Mouse (Mus musculus) retina, postnatal 7 days (tissue): ENCODE data around the gene Ccdc194.

Source experiments
- DNase-seq: peaks from one replicate; pipeline ENCODE4 v3.0.0-alpha.2; 2012; ENCODE audit warnings: low read depth, low spot score

The Ccdc194 gene

DNA sequence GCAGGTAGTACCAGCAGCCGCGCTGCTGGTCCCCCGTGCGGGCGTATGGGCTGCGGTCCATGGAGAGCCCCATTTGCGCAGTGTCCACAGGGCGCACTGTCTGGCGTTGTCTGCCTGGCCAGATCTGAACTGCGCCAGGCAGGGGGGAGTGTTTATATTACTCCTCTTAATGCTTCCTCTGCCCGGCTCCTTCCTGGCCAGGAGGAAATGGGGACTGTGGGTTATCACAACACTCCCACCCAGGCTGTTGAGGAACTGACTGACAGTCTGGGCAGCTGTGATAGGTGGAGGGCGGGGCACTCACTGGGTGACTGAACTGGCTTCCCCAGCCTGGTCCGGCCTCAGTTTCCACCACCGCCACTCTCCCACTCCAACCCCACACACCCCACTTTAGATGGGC, 13.9 kb downstream of the Ccdc194 start, which contains the start of gene Plvap:
Gene Plvap, minus strand, starts transcription at position 109 of the 400 bp plus-strand sequence.
- no peak for DNase-seq

DNA sequence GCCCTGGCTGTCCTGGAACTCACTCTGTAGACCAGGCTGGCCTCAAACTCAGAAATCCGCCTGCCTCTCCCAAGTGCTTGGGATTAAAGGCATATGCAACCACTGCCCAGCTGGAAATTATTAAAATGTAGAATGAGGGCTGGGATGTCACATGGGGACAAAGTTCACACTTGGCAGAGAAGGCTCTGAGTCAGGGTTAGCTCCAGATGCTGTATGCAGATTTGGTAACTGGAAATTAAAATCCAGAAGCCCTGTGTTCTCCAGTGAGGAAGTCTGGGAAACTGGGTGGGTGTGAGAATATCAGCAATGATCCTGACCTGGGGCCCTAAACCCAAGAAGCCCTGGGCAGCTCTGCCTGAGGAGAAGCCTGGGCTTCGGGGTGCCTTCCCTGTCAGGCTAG, 16.2 kb downstream of the Ccdc194 start:
- no peak for DNase-seq

DNA sequence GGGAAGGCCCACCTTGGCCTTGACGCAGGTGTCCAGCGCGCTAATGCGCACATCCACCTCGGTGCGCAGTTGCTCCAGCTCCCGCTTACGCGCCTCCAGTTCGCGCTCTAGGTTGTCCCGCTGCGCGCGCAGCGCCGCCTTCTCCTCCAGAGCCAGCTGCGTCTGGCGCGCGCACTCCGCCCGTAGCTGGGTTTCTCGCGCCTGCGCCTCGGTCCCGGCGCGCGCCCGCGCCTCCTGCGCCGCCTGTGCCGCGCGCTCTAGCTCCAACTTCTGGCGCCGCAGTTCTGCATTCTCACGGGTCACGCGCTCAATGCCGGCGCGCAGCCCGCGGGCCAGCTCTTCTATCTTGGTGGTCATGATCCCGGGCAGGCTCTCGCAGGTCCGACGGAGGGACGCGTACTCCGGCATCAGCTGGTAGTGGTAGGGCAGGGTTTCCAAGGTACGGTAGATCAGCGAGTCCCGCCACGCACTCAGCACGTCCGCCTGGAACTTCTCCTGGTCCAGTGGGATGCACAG, 17.9 kb downstream of the Ccdc194 start:
- DNase-seq, result peak; percentile 68

DNA sequence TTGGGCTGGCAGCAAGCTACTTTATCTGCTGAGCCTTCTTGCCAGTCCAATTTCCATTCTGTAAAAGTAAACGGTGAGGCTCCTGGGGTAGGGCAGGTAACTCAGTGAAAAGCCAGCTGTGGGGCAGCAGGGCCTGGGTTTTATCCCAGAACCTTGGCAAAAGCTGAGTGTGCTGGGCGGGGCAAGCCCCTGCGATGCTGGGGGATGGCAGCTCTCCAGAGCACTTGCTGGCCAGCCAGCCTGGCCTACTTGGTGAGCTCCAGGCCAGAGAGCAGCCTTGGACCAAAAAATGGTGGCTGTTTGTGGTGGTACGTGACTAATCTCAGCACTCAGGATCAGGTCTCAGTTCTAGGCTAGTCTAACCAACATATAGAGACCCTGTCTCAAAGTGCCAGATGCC, 19.5 kb downstream of the Ccdc194 start:
- DNase-seq, result no peak

DNA sequence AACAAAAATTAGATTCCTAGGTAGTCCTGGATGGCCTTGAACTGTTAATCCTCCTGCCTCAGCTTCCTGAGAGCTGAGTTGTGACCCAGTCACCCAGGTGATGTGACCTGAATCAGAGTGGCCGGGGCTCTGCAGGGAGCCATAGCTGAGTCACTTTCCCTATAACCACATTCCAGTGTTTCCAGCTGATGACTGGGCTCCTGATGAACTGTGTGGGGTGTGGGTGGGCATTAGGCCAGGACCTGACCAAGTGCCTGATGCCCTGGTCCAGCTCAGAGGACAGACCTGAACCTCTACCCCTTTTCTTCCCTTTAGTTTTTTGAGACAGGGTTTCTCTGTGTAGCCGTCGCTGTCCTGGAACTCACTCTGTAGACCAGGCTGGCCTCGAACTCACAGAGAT, 20.2 kb downstream of the Ccdc194 start:
- no peak for DNase-seq

DNA sequence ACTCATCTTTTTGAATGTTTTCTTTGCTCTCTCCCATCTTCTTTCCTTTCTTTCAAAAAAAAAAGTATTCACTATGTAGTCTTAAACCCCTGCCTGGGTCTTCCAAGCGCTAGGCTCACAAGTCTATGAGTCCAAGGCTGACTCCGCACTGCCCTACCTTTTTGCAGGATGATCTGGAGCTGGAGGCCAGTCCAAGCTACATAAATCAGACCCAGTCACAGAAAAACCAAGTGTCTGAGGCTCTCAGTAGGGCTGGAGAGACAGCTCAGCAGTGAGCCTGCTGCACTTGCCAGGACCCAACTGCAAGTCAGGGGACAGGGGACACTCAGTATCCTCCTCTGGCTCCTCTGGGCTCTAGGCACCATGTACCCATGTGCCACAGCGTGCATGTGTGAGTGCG, 21.2 kb downstream of the Ccdc194 start:
- no peak for DNase-seq

DNA sequence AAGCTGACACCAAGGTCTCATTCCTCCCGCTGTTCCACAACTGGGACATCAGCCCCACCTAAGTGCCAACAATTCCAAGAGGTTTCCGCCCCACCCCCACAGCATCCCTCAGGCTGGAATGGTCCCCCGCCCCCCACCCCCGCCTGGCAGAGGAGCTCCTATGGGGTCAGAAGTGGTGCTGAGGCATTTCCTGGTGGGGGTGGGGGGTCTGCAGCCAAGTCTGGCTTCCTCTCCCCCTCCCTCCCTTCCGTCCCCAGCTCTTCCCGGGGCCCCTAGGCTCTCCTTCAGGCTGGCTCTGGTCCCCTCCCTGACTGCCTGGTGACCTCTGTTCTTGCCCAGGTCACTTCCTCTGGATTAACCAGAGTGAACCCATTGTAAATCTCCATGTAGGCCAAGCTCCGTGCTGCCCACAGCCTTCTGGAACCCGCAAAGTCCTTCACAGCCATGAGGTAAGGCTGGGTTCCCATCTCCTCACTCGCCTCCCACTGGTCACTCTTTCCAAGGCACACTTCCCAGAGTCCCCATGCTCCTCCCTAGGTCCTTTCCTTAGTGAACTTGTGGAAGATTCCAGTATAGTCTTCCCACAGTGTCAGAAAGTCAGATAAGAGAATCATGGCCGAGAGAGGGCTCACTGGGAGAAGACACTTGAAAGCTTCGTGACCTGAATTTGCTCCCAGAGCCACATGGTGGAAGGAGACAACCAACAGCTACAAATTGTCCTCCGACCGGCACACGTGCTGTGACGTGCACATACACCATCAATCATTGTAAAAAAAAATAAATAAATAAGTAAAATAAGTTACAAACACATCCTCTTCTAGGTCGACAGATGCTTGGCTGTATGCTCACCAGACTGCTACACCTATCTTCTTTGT, 26.5 kb downstream of the Ccdc194 start:
- DNase-seq, result no peak

DNA sequence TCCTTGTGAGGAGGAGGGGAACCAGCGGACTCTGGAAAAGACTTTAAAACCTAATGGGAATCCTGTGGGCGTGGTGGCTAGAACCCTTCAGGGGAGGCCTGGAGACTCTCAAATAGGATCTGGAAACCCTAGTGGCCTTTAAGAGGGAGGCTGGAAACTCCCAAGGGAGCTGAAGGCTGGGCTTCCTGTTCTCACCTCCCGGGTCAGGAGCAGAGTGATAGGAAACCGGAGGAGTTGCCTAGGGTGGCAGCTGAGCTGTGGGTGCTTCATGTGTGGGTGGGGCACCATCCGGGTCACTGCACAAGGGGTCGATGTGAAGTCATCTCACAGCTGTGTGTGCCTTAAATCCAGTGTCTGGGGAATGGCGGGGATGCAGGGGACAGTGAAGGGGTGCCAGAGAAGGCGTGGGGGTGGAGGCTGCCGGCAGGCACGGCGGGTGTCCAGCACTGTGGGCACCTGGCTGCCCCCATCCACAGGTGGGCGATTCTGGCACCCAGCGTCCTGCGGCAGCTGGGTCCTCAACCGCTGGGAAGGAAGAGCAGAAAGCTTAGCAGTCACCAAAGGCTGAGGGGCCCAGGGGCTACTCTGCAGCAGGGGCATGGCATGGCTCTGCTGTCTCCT, 27.5 kb downstream of the Ccdc194 start:
- DNase-seq, result no peak

DNA sequence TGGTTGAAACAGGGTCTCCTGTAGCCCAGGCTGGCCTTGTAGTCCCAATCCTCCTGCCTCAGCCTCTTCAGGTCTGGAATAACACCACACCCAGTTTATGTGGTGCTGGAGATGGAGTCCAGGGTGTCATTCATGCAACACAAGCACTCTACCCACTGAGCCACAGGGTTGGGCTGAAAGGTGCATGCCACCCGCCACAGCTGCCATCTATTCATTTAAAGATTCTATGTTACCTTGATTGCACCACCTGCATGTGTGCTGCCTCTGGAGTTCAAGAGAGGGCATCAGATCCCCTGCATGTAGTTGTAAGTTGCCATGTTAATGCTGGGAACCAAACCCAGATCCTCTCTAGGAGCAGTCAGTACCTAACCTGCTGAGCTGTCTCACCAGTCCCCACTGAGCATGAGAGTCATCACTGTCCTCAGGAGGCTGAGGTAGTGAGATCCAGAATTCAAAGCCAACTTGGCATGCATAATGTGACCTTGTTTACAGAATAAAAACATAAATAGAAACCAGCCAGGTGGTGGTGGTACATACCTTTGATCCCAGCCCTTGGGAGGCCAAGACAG, 28.4 kb downstream of the Ccdc194 start:
- DNase-seq, result no peak

DNA sequence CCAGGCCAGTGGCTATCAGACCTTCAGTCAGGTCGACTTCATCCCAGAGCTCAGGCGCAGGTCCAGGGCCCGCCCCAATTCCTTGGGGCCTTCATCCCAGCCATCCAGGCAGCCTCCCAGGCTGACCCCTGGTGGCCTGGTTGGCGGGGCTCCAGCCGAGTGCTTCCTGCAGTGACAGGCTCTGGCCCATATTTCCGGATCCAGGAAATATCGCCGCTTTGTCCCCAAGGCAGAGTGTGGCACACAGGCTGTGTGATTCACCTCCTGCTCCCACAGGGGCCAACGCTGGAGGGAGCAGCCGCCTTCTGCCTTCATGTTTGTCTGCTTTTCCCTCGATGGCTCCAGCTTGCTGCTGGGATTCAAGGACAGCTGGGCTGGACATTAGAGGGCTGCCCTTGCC, 29.0 kb downstream of the Ccdc194 start:
- DNase-seq, result no peak

DNA sequence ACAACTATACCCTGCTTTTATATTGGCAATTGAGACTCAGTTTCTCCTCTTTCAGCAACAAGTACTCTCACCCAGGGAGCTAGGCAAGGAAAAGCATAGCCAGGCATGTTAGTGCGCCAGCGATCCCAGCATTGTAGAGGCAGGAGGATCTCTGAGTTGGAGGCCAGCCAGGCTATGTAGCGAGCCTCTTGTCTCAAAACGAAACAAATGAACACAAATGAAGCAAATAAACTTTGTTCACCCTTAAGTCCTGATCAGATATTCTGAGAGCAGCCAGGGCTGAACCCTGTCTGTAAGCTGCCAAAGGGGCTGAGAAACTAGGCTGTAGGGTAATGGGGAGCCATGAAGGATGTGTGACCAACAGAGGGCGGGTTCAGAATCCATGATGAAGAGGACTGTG, 29.7 kb downstream of the Ccdc194 start:
- no peak for DNase-seq

DNA sequence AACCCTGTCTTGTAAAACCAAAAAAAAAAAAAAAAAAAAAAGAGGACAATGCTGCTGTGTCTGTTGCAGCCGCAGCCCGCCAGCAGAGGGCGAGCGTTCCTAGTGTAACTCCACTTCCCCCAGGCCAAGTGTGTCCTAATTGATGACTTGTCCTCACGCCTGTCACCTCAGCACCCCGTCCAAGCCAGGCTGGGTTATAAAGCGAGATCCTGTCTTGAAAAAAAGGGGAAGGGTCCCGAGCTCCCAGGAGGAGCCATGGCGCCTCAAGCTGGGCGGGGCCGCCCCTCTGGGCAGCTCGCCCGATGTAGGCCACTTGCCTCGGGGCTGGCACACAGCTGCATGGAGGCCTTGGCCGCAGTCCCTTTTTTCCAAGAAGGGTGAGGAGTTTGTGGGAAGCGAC, 30.5 kb downstream of the Ccdc194 start:
- peak; percentile 67 for DNase-seq

DNA sequence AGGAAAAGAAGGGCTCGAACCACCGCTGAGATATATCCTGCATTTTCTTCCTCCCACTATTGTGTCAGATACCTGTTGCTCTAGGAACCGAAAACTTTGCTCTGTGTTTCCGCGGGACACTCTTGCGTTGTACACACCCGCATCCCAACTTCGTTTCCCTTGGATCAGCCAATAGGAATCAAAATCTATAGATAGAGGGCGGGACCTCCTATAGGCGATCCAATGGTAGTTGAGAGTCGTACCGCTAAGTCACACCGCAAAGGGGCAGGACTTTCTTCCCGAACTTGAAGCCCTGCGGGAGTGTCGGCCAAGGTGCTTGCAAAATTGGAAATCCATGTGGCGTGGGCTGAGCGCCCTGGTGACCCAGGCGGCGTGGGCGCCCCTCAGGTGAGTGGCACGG, 37.1 kb downstream of the Ccdc194 start:
- peak; percentile 95 for DNase-seq

DNA sequence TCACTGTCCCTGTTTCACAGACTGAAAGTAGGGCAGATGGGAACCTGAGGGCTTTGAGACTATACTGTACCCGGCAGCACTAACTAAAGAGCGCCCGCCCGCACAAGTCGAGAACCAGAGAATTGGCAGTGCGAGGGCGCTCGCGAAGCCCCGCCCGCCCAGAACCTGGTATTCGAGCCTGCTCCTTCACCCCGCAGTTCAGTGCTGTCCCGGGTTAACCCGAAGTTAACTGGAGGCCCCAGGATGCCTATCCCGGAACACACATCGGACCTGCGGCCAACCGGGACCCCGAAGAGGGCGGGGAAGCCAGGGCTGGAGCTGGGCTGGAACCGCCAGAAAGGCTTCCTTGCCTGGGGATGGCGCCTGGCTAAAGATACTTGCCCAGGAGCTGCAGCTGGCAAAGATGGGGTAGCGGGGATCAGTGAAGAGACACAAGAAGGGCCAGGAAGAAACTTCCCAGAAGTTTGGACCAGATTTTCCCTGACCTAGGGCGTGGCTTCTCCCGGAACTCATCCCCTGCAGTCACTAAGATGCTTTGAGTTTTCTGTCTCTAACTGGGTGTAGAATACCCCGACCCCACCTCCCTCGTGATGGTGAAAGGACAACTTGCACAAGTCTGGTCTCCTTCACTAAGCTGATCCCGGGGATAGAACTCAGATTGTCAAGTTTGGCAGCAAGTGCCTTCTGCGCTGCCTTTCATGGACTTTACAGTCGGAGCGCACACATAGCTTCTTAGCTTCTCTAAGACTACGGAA, 37.6 kb downstream of the Ccdc194 start, which contains the start of gene Gtpbp3:
Gene Gtpbp3, plus strand, starts transcription at position 413 of the 755 bp plus-strand sequence.
- DNase-seq, result peak; percentile 43

DNA sequence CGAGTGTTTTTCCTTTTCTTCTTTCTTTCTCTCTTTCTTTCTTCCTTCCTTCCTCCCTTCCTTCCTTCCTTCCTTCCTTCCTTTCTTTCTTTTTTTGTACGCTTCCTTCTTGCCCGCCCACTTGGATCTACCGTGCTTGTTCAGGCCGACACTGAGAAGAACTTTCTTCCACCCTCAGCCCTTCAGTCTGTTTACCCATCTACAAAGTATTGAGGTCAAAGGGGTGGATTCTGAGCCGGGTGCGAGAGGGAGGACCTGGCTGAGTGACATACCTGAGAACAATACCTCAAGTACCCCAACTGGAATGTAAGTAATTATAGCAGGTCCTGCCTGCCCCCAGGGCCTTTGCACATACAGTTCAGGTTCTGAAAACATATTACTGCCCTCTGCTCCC, 39.4 kb downstream of the Ccdc194 start:
- DNase-seq, result no peak

DNA sequence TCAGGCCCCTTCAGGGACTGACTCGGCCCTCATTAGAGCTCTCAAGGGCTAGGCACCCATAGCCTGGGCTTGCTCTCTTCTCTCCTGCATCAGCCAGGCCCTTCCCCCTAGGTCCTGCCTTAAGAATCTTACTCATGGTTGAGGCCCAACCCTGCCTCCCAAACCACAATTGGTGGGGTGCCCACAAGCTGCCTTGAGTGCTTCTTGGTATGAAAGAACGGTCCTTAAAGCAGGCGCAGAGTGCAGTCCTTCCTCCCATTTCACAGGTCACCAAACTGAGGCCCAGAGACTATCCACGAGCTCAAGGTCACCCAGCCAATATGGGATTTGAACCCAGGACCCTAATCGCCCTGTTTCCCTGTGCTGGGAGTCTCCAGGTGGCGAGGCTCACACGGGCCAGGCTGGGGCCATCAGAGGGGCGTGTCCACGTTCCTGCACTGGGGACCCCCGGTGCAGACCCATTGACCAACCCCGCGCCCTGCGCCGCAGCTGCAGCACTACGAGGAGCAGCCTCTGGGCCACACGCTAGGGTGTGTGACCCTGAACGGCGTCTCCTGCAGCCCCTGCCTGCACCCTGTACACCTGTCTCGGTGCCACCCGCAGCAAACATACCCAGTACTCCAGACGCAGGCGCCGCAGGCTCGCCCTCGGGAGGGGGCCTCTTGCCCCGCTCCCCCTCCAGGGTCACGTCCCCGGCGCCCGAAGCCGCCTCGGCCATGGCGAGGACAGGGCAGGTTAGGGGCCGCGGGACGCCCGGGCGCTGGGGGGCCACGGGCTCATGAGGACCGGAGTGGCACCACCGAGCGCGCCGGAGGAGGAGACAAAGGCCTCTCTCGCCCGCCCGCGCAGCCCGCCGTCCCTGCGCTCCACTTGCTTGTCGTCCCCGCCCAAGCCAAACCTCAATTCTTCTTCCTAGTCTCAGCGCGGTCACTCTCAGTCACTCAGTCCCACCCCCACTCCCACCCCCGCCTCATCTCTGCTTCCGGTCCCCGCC, 40.1 kb downstream of the Ccdc194 start, which contains the start of gene Ano8:
Gene Ano8, minus strand, starts transcription at position 822 of the 994 bp plus-strand sequence.
- DNase-seq, result peak; percentile 88

DNA sequence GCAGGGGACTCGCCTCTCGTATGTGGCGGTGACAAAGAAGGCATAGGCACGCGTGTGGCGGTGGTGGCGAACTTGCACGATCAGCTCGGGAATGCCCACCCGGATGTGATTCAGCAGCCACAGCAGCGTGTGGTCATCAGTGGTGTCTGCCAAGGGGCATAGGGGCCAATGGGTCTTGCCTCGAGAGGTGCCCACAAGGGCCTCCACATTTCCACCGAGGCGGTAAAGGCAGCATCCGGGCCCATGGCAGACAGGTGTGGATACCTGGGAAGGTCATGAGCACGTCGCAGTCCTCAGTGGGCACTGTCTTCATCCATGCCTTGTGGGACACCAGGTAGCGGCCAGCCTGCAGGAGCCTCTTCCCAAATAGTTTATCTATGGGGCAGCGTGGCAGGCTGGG, 40.8 kb downstream of the Ccdc194 start:
- DNase-seq, result no peak

DNA sequence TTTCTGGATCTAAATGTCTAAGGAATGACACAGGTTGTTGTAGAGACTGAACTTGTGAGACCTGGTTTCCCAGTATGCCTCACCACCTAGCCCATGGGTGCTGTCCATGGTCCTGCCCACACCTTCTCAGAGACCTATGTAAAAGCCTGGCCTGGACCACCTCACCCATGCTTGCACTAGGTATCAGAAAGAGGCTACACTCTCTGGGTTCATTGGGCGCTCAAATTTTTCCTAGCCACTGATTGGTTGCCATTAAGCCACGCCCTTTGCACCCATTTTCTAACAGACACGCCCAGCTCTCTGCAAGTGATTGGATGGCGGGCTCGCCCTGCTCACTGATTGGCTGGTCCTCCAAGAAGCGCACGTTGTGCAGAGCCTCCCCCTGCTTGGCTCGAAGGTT, 41.6 kb downstream of the Ccdc194 start:
- DNase-seq, result no peak

DNA sequence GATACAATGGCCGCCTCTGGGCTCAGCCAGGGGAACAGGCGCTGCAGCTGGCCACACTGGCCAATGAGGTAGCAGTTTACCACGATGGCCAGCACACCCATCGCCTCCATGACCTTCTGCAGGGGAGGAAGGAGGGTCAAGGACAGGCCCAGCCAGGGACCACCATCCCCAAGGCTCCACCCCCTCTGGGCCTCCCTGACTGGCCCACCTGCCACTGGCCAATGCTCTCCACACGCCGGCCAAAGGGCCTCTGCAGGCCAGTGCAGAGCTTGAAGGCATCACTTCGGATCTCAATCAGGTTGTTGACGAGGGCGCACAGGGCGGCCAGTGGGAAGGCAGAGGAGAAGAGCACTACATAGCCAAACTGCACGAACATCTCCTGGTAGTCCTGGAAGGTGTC, 46.6 kb downstream of the Ccdc194 start:
- DNase-seq, result no peak

DNA sequence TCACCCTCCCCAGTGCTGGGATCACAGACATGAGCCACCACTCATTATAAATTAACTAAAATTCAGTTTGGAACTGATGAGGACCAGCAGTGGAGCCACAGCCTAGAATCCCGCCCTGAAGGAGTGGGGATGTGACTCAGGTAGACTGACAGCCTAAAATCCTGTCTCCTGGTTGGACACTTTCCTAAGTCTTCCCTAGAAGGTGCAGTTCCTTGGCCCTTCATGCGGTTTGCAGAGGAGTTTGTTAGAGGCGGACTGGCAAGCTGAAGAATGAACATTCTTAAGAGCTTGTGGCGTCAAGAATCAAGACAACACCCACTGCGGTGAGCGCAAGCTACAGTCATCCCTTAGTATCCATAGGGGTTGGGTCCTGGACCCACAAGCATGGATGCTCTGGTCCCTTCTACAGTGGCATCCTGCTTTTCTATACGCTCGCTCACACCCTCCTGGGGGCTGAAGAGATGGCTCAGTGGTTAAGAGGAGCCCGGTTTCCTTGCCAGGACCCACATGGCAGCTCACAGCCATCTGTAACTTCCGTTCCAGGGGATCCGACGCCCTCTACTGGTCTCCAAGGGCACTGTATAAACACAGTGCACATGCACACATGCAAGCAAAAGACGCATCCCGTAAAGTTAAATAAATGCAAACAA, 48.2 kb downstream of the Ccdc194 start:
- no peak for DNase-seq
